Mouse (Mus musculus) liver, embryonic 14.5 days (tissue): Measurements from ENCODE around the gene Eif2b1.

Experiments
- CTCF ChIP-seq: IDR thresholded peaks from 2 replicates; pipeline ENCODE4 v1.5.1; 2016; ENCODE audit warnings: antibody characterized with exemption, low read depth, control low read depth
- EP300 ChIP-seq: IDR thresholded peaks from 2 replicates; pipeline ENCODE4 v1.6.1; 2016; ENCODE audit warnings: antibody characterized with exemption, low read depth

DNA sequence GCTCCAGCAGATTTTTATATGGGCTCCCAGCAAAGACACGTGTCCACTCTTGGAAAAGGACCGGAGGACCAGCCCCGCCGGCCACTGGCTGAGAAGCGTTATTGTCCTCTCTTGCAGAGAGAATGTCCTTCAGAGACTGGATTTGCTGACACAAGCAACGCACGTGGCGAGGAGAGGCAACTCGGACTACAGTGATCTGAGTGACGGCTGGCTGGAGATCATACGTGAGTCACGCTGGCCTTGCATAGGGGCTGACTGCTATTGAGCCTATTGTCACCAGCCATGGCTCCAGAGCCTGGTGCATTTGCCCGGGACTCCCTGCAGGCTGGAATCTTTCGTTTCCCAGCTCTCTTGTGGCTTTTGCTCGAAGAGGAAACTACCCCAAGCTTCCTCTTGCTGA, 44.0 kb upstream of the Eif2b1 start:
- TF ChIP-seq EP300 (no peak), CTCF (no peak)
